Mouse (Mus musculus) embryonic fibroblast, embryonic 13.5 days (primary cell): ENCODE data around the gene Nudt1. TPM values are rescaled to one million over a fixed set of nuclear protein-coding genes. Genes with fewer than 3 reads are reported as not detected.

Source experiments
- H3K27ac ChIP-seq: 2 replicates; pipeline ENCODE4 v1.5.1; 2012; ENCODE audit warnings: low read length, control low read depth, inconsistent platforms; ENCODE audit not compliant: insufficient read depth
- H3K4me1 ChIP-seq: 2 replicates; pipeline ENCODE4 v1.6.1; 2011; ENCODE audit warnings: low read length; ENCODE audit not compliant: control insufficient read depth, insufficient read depth
- H3K4me3 ChIP-seq: 2 replicates; pipeline ENCODE4 v1.5.1; 2011; ENCODE audit warnings: mild to moderate bottlenecking, control low read depth, low read length; ENCODE audit not compliant: insufficient read depth
- CTCF ChIP-seq: IDR thresholded peaks from 2 replicates; pipeline ENCODE4 v1.5.1; 2011; ENCODE audit warnings: mild to moderate bottlenecking, control low read depth, low read length, moderate library complexity, borderline replicate concordance; ENCODE audit not compliant: insufficient read depth
- POLR2A ChIP-seq: IDR thresholded peaks from 2 replicates; pipeline ENCODE4 v1.6.1; 2011; ENCODE audit warnings: low read depth, mild to moderate bottlenecking, control low read depth, low read length, moderate library complexity
- polyA plus RNA-seq: library from polyadenylated mRNA; stranded (reverse); fragments of >200 nt; gene quantifications from 2 replicates; pipeline ENCODE4 v1.2.4, GENCODE M21; 2011; ENCODE audit warnings: low read depth; ENCODE audit not compliant: missing spikeins, insufficient read length

The Nudt1 gene
- polyA plus RNA-seq, 1 experiment: 13.8 TPM

DNA sequence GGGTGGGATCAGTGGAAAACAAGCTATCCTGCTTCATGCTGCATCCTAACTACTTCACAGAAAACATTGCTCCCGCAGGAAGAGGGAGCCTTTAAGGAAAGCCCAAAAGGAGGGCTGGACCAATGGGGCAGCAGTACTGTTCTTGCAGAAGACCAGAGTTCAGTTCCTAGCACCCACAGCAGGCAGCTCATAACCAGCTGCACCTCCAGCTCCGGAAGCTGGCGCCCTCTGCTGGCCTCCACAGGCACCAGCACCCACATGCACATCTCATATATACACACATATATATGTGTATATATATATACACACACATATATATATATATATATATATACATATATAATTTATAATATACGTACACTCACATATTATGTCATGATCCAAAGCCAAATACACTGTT is 17.3 kb downstream of the Nudt1 start:
- no peak for TF ChIP-seq POLR2A
- TF ChIP-seq CTCF: peak; percentile 15; the same call in 1 of the 2 replicates
- H3K4me1 ChIP-seq: no peaks in the 10 kb centered on the region
- H3K4me3 ChIP-seq: no peak overlapping the region
- H3K27ac ChIP-seq: no peak overlapping the region

GRCm38 (mm10) chr5:140339836-140340235 is 18.4 kb downstream of the Nudt1 start:
- Histone ChIP-seq H3K27ac (no peak overlapping the region), H3K4me3 (no peak overlapping the region), H3K4me1 (no peaks in the 10 kb centered on the region)
- TF ChIP-seq CTCF: no peak
- no peak for TF ChIP-seq POLR2A

DNA sequence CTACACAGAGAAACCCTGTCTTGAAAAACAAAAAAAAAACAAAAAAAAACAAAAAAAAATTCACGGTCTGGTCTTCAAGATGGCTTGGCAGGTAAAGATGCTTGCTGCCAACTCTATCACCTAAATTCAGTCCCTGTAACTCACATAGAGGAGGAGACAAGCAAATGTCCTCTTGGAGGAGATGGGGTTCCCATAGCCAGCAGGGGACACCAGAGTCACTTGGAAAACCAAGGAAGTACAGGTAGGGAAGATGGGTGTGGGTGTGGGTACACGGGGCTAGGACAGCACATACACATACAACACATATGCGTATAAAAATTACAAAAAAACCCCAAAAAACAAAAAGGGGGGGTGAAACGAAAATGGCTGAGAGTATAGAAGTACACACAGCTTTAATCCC is 21.4 kb downstream of the Nudt1 start:
- TF ChIP-seq CTCF (no peak), POLR2A (no peak)
- no peak overlapping the region for H3K4me3 ChIP-seq
- no peaks in the 10 kb centered on the region for H3K4me1 ChIP-seq
- H3K27ac ChIP-seq: no peak overlapping the region

GRCm38 (mm10) chr5:140345244-140345643 is 23.8 kb downstream of the Nudt1 start:
- TF ChIP-seq POLR2A (no peak), CTCF (no peak)
- H3K4me3 ChIP-seq: no peak overlapping the region

DNA sequence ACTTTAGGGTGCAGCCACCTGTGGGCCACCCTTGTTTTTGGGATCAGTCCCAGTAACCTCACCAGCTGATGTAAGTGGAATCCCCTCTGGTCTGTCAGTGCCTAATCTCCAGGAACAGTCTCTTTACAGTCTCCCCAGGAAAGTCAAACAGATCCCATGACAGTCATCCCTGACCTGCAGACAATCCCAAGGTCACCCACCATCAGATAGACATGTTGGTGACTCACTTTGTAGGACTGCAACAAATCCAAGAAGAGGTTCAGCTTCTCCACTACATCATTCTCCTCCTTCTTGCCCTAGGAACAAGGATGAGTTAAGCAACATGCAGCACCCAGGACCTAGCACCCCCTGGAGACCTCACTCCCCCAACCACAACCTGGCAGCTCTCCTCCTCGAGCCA is 24.6 kb downstream of the Nudt1 start:
- no peak overlapping the region for H3K27ac ChIP-seq
- no peaks in the 10 kb centered on the region for H3K4me1 ChIP-seq
- no peak for TF ChIP-seq POLR2A
- TF ChIP-seq CTCF: no peak
- H3K4me3 ChIP-seq: no peak overlapping the region

More at GRCm38 (mm10) chr5:140345244-140345643, 23.8 kb downstream of the Nudt1 start:
- H3K4me1 ChIP-seq: no peaks in the 10 kb centered on the region
- H3K27ac ChIP-seq: no peak overlapping the region

- H3K4me1 ChIP-seq: no peaks in the 10 kb centered on the region
- no peak for TF ChIP-seq POLR2A
- no peak for TF ChIP-seq CTCF
- H3K27ac ChIP-seq: no peak overlapping the region
- H3K4me3 ChIP-seq: no peak overlapping the region
Observed at GRCm38 (mm10) chr5:140349882-140350281, 28.4 kb downstream of the Nudt1 start.

DNA sequence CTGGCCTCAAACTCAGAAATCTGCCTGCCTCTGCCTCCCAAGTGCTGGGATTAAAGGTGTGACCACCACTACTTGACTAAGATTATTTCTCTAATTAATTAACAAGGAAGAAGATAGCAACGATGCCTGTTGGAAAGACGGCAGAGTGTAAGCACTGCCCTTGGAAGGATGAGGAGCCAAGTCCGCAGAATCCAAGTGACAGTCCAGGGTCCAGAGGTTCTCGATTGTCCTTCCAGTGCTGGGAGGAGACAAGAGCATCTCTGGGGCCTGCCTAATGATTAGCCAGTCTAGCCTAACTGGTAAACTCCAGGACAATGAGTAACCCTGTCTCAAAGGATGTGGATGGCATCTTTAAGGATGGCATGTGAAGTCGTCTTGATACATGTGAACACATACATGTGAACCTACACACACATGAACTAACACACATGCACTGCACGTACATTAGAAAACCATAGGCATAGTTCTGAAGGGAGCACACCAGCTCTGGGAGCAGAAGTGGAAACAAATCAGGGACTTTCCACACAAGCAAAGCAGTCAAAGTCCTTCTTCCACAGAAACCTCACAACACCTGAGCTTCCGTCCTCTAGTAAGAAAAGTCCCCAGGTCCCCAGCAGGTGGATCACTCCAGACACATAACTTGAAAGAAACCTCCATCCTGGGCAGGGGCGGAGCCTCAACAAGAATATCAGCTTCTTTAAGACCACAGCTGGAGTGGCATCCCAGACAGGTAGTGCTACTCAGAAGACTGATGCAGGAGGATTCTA is 29.5 kb downstream of the Nudt1 start:
- H3K27ac ChIP-seq: no peak overlapping the region
- no peak for TF ChIP-seq POLR2A
- no peak for TF ChIP-seq CTCF
- H3K4me1 ChIP-seq: no peaks in the 10 kb centered on the region
- no peak overlapping the region for H3K4me3 ChIP-seq

- Histone ChIP-seq H3K27ac (no peak overlapping the region), H3K4me3 (no peak overlapping the region), H3K4me1 (no peaks in the 10 kb centered on the region)
- TF ChIP-seq POLR2A (no peak), CTCF (no peak)
Observed at GRCm38 (mm10) chr5:140352352-140352751, 30.9 kb downstream of the Nudt1 start.

- no peaks in the 10 kb centered on the region for H3K4me1 ChIP-seq
- H3K27ac ChIP-seq: no peak overlapping the region
- no peak for TF ChIP-seq CTCF
- TF ChIP-seq POLR2A: no peak
- no peak overlapping the region for H3K4me3 ChIP-seq
Observed at GRCm38 (mm10) chr5:140355934-140356333, 34.5 kb downstream of the Nudt1 start.

DNA sequence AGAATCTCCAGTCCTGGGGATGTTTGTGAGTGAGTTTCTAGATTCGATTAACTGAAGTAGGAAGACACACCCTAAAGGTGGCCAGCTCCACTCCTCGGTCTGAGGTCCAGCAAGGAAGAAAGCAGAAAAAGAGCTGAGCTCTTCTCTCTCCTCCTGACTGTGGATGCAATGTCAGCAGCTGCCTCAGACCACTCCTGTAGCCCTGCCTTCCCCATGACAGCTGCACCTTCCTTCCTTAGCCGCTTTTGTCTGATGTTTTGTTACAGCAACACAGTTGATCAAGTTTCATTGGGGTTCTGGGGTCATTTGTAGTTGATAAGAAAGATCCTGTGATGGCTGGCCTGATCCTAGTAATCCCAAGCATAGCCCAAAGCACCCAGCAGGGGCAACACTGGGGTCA is 36.0 kb downstream of the Nudt1 start:
- H3K27ac ChIP-seq: no peak overlapping the region
- no peak overlapping the region for H3K4me3 ChIP-seq
- TF ChIP-seq CTCF: no peak
- no peak for TF ChIP-seq POLR2A
- no peaks in the 10 kb centered on the region for H3K4me1 ChIP-seq
